ENCODE assay signal across 16 mouse cellular contexts in genomic region chr9:97891415-97891814, GRCm38 (mm10).
"Had no signal": no experiment of that assay in that cellular context is flagged by ENCODE, and none has a peak within 500 bp of the region (broad histone marks: within the 10 kb centered on the region; RNA-seq: fewer than 3 reads in every experiment).

No protein-coding gene starts in this region.

- H3K4me2 ChIP-seq: neural tube, embryonic 13.5 days; neural tube, embryonic 15.5 days; stomach, embryonic 15.5 days had no signal

- H3K9ac ChIP-seq: neural tube, embryonic 13.5 days; neural tube, embryonic 15.5 days; stomach, embryonic 15.5 days had no signal

- H3K36me3 ChIP-seq: neural tube, embryonic 13.5 days; neural tube, embryonic 15.5 days; stomach, embryonic 15.5 days had no signal

- H3K27ac ChIP-seq: neural tube, embryonic 13.5 days; neural tube, embryonic 15.5 days; stomach, embryonic 15.5 days; stomach, postnatal 0 days had no signal

- H3K4me3 ChIP-seq: neural tube, embryonic 13.5 days; neural tube, embryonic 15.5 days; stomach, embryonic 15.5 days had no signal

- H3K9me3 ChIP-seq: neural tube, embryonic 13.5 days; neural tube, embryonic 15.5 days; stomach, embryonic 15.5 days had no signal

- H3K4me1 ChIP-seq: neural tube, embryonic 13.5 days; neural tube, embryonic 15.5 days; stomach, embryonic 15.5 days had no signal

- H3K27me3 ChIP-seq: neural tube, embryonic 13.5 days; neural tube, embryonic 15.5 days; stomach, embryonic 15.5 days had no signal

- DNase-seq: retina, postnatal 1 day; right cerebral cortex, adult 18-20 months; right cerebral cortex, postnatal 14 days; right cerebral cortex, postnatal 25 days; right cerebral cortex, postnatal 4 days; spleen, adult 18-20 months; thymus, adult 18-20 months; thymus, adult 2 months; thymus, postnatal 14 days; thymus, postnatal 25 days; thymus, postnatal 36 days; thymus, postnatal 4 days had no signal
